Mouse (Mus musculus) frontal cortex, postnatal 10 days (tissue): ENCODE measurements at regions not wholly inside any gene's neighbourhood (a gene's known extent, or its start where the extent isn't known, plus 50 kb on each side); places are given as distances from the start of the nearest gene placed in this dataset.
"Not testable (repeated sequence)": the region's sequence is repeated elsewhere in the genome, so short reads cannot be mapped to it uniquely, and the experiment has no call there.

Source experiments
- DNase-seq, 2 experiments: peaks; one replicate each; pipeline ENCODE4 v3.0.0; 2022; ENCODE audit warnings: low spot score in 2 of 2, mixed read lengths in 1 of 2

DNA sequence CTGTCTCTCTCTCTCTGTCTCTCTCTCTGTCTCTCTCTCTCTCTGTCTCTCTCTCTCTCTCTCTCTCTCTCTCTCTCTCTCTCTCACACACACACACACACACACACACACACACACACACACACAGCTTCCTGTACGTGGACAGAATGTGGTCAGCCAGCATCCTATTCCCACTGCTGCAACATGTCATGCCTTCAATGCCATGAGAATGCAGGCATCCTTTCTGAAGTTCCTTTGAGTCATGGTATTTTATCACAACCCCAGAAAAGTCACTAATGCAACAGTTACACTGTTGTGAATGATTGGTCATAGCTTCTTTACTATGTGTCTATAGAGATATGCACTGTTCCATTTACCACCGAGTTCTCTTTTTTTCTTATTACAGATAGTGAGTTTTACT is 365.8 kb upstream of the Id2 start:
- not testable (repeated sequence) for DNase-seq

DNA sequence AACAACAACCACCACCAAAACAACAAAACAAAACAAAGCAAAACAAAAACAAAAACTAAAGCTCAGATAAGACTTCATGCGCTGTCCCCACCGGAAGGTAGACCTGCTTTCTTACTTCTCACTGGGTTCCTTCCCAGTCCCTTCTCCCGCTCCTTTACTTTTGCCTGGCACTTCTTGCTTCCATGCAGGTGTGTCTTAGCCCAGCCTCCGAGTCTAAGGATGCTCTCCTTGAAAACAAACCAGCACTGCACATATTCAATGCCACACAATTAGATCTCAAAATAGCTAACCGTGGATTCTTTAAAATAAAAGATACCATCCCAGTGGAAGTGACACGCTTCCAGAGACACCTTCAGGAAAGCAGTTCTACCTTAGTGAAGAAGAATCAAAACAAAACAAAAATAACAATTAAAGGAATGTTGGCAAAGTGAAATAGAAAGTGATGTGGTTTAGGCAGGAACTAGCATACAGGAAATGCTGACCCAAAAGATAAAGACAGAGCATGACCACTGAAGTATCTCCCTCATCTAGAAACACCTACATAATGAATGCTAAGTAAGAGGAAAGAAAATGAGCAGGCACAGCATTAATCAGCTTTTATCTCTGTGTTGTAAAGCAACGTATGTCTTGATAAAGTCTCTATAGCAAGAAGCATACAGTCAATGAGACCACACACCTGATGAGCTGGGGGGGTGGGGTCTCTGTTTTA is 358.5 kb upstream of the Id2 start:
- DNase-seq: no peak

DNA sequence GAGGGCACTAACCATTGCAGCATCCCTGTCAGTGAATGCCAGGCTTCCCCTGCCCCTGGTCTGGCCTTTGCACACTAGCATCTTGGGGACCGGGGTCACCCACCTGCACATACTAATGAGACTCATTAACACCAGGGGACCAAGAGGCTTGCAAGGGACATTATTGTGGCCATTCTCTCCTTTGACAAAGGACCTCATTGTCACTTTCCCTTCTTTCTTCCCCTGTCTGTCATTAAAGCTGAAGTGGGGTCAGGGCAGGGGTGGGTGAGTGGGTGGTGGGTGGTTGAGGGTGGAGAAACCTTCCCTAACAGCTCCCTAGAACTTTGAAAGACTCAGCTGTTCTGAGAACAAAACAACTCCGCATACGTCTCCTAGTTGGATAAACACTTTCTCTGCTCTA is 356.4 kb upstream of the Id2 start:
- DNase-seq: no peak

DNA sequence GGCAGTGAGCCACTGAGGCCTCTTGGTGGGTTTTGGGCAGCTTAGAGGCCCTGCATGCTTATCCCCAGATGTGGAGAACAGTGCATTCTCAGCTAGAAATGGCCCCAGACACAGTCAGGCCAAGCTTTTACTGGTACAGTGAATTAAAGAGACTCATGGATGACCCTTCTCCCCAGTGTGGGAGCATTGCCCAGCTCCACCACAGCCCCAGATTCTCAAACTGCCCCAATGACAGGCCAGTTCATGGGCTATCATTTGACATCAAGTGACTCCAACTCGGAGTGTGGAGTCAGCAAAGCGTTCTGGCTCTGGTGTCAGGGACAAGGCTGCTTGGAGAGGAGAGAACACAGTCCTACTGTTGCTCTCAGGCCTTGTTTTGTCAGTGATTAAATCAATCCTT is 354.2 kb upstream of the Id2 start:
- DNase-seq: no peak

DNA sequence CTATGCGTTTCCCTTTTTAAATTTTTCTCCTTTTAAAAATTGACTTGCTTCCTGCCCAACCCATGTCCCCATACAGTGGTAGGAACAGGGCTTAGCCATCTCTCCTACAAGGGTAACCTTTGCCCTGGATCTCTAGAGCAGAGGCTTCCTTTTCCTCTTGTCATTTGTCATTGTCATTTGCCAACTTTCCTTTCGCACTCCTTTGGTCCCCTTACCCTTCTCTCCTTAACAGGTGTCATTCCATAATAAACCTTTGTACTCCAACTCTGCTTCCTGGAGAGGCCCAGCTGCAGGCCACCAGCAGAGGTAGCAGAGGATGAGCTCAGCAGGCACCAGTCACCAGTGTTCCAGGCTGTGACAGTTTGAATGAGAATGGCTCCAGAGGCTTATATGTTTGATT is 347.4 kb upstream of the Id2 start:
- DNase-seq: no peak

DNA sequence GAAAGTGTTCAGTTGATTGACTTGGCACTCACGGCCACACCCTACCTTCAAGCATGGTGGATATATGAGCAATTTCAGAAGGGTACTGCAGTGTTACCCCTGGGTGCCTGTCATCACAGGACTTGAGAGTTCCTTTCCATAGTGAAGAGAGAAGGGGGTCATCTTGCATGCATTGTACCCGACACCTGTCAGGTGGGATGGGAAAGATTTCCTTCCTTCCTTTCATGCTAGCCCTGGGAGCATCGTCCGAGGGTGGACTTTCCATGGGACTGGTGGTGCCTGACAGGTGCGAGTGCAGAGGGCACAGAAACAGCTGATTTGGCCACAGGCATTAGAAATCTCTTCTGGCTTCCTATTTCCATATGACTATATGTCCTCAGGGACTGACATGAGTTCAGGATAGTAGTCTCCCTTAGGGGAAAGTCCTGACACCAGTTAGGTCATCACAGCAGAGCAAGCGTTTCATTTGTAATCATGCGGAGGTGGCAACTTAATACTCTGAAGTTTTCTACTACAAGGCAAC is 342.1 kb upstream of the Id2 start:
- DNase-seq: no peak

DNA sequence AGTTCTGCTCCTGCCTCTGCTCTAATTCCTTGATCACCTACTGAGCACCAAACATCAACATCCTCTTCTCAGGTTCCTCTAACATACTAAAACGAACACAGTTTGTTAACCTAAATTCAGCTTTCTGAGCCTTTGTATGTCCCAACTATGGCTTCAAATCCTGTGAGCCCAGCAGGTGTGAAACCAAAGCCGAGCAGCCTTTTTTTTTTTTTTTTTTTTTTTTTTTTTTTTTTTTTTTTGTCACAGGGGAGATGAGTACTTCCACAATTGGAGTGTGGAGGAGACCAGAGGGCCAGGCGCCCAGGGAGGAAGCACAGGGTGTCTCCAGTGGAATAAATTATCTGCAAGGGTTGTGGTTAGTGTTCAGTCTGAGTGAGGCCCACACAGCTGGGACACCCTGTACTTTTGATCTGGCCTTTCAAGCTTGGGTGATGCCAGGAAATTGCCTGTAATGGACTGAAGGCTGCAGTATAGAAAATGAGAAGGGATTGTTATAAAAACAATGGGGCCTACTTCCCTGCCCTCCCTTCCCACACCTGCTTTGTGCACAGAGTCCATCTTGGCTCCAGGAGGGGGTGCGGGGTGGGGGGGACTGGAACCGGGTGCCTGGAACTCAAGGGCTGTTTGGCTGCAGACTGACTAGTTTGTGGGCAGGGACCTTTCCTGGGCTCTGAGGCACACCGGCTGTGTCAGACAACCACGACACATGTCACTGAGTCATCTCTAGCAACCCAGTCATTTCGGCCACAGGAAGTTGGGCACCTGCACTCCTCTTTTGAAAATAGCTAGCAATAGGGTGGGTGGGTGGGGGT is 341.5 kb upstream of the Id2 start:
- DNase-seq: no peak

DNA sequence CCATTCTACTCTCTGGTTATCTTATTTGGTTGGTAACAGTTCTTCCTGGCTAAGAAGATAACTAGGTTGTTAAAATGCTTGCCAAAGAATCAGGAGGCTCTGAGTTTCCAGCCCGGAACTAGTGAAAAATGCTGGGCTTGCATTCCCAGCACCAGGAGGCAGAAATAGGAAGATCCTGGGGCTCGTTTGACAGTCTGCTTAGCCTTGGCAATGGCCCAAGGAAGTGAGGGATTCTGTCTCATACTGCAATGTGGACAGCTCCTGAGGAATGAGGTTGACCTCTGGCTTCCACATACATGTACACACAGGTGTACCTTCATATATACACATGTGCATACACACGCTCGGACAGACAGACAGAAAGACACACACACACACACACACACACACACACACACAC is 340.6 kb upstream of the Id2 start:
- DNase-seq: no peak

DNA sequence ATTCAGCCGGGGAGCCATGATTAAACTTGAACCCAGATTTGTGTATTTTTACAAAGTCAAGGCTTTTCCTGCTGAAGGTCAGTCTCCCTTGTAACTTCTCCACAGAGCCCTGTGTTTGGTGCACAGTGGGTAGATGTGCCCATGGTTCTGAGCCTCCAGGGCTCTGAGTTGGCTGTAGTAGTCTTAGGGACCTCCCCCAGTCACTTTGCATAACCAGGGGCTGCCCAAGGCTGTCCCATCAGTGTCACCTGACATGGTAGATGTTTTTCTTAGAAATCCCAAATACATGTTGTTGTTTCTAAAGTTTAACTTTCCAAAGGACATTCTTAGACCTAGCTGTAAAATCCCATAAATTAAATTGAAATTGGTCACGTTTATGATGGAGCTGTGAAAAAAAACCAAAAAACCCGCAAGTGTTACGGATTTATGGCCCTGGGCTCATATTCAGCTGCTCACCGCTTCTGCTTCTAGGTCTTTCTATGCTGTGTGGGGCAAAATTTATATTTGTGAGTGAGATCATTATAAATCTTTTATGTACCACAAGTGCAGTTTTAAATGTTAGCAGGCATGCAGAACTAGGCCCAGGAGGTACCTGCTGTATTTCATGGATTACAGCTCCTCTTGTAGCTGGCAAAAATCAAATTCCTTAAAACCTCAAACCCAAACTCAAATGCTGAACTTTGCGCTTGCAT is 339.4 kb upstream of the Id2 start:
- DNase-seq: no peak

DNA sequence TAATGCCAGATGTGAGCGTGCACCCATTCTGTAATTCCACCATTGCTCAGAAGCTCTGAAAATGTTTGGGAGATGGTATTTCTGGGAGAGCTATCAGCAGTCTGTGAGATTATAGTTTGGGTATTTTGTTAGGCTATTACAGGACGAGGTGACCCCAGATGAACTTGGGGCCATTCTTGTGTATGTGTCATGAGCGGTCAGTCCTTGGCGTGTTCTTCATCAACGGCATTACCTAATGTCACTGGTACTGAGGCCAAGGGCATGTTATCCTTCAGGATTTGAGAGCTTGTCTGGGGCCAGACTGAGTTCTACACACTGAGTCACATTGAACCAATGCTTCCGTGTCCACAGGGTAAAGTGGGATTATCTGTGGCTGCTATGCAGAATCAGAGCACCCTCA is 335.9 kb upstream of the Id2 start:
- DNase-seq: no peak

DNA sequence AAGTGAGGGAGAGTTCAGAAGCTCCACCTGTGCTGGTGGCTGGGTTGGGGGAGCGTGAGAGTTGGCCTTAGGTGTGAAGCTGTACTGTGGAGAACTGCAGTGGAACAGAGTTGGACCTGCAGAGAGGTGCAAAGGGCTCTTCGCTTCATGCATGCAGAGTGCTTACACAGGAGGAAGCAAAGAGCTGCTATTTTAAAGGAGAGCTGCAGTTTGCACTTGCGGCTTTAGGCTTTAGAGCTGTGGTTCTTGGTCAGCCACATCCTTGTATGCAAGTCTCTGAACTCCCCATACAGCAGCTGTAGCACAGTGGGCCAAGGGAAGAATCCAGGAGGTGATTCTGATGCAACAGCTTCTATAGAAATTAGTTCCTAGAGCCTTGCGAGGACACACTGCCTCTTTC is 334.0 kb upstream of the Id2 start:
- DNase-seq: no peak

DNA sequence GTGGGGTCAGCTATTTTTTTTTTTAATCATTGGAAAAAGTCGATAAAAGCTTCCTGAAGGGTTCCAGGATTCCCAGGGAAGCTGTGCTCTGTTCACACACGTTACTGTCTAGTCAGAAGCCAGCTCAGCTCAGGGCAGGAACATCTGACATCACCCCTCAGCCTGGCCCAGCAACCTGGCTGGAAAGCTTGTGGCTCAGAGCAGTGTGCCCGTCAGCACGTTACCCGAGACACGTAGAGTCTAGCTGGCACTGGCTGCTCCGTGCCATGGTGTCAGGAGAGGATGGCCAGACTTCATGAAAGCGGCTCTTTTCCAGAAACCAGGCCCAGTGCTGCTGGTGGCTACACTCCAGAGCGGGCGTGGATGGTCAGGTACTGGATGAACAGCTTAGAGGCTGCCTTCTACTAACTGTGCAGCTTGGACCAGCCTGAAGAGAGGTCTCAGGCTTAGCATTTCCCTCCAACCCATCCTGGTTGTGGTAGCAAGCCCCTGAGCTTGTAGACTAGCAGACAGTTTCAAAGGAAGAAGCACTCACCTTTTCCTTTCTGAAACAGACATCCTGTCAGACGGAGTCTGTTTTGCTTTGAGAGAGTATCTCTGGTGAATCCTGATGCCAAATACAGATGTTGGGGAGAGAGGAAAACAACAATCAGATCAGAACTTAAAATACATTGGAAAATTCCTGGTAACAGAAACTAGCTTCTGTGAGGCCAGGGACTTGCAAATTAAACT is 331.1 kb upstream of the Id2 start:
- no peak for DNase-seq

DNA sequence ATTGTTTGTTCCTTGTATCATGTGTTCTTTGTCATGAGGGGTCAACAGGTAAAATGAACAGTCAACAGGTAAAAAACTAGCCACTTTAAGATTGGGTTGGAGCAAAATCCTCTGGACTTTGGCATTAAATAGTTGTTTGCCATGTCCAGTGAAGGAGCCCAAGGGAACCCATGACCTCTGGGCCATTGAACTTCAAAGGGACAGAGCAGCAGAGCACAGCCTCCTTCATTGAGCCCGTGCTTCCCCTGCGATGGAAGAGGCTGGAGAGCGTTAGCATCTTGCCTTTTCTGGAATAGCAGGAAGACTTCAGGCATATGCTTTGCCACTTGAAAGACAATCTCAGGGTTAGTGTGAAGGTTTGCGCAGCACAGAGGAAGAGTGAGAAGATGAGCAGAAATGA is 320.4 kb upstream of the Id2 start:
- no peak for DNase-seq

DNA sequence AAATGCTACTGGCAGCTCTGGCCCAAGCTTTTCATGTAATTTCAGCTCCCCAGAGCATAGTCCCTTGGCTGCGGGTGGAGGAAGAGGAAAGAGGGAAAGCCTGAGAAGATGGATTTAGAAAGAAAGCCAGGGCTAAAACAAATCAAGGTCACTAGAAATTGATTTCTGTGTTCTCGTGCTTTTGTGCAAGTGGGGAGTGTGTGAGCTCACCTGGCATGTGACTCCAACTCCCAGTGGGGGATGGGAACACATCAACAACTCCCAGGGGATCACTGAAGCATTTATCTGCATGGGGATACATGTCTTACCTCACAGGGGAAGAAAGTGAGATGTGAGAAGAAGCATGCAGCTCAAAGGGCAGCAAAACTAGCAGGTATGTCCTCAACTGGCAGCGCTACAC is 319.6 kb upstream of the Id2 start:
- no peak for DNase-seq

DNA sequence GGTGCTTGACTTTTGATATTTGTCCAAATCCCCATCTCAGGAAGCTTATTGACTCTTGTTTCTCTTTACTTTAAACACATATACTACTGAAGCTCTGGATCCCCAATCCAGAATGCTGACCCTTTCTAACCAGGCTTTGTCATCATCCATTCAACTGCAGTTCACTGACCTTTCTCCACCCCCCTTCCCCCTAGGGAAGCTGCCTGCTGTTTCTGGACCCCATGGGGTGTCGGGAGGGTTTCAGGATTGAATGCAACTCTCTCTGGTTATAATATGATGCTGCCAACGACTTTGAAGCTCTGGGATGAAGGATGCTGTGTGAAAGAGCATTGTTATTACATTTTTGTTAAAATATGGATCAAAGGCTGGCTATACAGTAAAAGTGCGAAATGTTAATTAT is 318.7 kb upstream of the Id2 start:
- no peak for DNase-seq

DNA sequence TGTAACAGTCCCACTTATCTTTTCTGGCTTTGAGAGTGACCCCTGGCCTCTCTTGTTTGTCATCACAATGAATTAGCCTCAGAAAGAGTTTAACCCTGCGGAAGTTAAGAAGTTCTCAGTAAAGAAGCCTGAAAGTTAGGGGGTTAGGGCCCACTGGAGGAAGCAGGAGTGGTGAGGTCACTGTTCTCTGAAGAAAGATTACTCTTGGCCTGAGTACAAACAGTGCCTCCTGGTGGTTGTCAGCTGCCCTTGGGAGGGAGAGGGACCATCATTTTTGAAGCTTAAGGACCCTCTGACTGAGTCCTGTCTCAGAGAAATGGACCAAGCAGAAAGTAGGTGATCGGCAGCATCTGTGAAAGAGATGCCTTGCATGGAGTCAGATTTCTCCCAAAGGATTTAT is 318.3 kb upstream of the Id2 start:
- DNase-seq: peak in 1 of 2 experiments; percentile 16

DNA sequence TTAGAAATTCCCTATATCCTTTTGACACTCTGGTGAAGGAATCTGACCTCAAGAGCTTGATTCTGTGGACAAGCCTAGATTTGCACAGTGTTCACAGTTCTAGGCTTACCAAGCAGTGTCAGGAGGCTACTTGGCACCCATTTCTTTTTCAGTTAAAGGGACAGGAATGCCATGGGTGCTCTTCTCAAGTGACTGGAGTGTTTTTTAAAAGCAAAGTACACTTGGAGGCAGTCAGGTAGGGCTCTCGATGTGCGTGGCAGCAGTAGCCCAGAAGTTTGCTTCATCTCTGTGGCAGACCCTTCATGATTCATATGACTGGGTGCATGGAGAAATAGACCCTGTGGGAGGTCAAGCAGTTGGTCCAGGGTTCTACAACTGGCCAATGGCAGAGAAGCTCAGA is 310.4 kb upstream of the Id2 start:
- no peak for DNase-seq

DNA sequence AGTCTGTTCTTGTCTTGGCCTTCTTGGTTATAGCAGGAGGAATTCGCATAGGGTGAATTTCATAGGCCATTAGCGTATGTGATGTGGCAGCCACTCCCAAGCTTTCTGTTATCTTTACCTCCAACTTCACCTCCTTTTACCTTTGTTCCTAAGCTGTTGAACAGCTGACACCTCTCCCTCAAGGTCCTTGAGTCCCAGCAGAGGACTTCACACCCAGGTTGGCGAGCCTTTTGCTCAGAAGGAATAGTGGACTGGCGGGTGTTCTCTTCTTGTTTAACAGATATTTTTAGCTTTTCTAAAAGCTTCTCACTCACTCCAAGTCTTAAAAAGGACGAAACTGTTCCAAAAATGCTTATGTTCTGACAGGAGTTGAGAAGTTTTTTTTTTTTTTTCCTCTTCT is 303.4 kb upstream of the Id2 start:
- DNase-seq: no peak

DNA sequence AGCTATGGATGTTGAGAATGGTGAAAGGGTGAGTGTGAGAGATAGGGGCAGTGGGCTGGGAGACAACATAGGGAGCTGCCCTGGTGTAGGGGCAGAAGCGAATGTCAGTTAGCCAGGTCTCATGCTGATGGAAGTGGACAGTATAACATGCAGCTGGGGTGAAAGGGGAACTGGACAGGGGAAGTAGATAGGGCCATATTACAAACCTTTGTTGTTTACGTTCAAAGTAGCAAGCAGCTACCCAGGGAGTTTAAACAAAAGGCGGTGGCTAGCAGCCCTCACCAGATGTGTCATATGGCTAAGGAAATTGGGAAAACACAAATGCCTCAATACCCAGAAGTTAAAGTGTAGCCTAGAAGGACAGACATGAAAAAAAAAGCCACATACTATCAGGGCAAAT is 301.8 kb upstream of the Id2 start:
- DNase-seq: no peak

DNA sequence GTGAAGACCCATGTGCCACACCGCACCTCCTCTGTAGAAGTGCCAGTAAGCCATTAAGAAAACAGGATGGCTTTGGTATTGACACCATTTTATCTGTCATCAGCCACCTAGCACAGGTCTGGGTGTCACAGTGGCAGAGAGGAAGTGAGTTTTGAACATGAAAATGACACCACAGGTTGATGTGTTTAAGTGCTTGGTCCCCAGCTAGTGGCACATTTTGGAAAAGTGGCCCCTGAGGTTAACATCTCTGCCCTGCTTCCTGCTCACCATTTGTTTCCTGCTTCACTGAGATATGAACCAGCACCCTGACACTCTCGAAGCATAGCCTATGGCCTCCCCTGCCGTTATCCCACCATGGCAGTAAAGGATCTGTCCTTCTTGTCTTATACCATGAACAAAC is 297.4 kb upstream of the Id2 start:
- no peak for DNase-seq

DNA sequence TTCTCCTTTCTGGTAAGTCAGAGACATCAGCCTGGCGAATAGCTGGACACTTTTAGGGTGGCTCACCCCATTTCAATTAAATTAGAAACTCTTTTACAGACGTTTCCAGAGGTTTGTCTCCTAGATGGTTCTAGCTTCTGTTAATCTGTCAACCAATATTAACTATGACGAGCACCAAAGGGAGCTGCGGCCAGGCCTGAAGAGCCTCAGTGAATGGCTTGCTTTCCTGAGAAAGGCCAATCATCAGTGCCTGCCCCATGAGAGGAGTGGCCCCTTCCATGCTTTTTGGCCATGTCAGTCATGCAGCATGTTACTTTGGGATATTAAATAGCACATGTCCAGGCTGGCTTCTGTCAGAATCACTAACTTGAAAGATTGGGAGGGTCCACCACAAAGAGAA is 296.6 kb upstream of the Id2 start:
- DNase-seq: no peak

DNA sequence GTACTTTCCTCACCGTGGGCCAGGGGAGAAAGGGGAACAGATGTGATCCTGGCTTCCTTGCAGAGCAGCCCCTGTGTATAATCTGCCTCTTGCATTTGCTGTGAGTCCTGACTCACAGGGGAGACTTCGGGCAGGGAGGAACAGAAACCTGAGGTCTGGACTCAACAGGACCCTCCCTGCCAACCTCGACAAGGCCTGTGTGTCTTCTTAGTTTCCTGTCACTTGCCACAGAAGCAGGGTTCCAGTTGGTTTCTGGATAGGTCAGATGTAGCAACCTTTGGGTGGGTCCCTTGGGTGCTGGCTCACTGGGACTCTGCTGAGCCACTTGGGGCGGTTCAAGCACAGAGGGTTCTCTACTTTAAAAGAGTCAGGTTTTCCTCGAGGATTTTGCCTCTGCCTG is 292.3 kb upstream of the Id2 start:
- DNase-seq: no peak
